In the genomic region with DNA sequence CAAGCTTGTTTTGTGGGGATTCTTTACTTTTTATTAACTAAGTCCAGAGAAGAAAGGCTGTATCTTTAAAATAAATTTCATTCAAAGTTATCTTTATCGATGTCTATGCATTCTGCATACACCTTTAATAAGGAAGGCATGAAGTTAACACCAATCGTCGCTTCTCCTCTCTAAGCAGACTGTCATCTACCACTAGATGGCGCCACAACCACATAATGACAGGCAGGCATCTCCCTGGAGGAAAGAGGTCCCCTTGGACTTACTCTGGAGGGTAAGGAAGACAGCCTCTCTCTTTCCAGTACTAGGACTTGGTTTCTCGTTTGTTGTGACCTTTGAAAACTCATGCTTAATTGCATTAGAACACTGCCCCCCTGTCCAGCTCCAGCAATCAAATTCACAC, we compare ENCODE assay signal across 9 mouse cellular contexts. TPM values are rescaled to one million over a fixed set of nuclear protein-coding genes. Genes with fewer than 3 reads are reported as not detected.
DNase-seq lines count a peak whose midpoint lies in the region; ATAC-seq and TF ChIP-seq lines count a peak whose summit lies in the region.
"Had no signal": no experiment of that assay in that cellular context is flagged by ENCODE, and none has a peak within 500 bp of the region (broad histone marks: within the 10 kb centered on the region; RNA-seq: fewer than 3 reads in every experiment).

No protein-coding gene starts in this region.

- TF ChIP-seq CTCF in cortical plate, adult 2 months (IDR thresholded peaks at IDR 0.05; ENCODE audit: extremely low read depth, insufficient read depth, low read length): peak; percentile 89
- TF ChIP-seq CTCF in small intestine, adult 2 months (IDR thresholded peaks at IDR 0.05; ENCODE audit: extremely low read depth, insufficient read length, insufficient replicate concordance, low read depth, low read length): peak; percentile 51; the same call in 1 of the 2 replicates

- TF ChIP-seq POLR2A in cortical plate, adult 2 months (IDR thresholded peaks at IDR 0.05; ENCODE audit: extremely low read depth, insufficient read depth, low read length): no peak
- TF ChIP-seq POLR2A in small intestine, adult 2 months (IDR thresholded peaks at IDR 0.05; ENCODE audit: low read depth, low read length): no peak

- H3K4me3 ChIP-seq in cortical plate, adult 2 months (ENCODE audit: insufficient read depth, low read length): no peak overlapping the region
- no peak overlapping the region for H3K4me3 ChIP-seq in small intestine, adult 2 months (ENCODE audit: low read depth, low read length)
- H3K4me3 ChIP-seq: lung, embryonic 15.5 days had no signal

- H3K27me3 ChIP-seq in small intestine, adult 2 months (ENCODE audit: control insufficient read depth, insufficient read depth, low read length): no peaks in the 10 kb centered on the region

- no peaks in the 10 kb centered on the region for H3K4me1 ChIP-seq in cortical plate, adult 2 months (ENCODE audit: control insufficient read depth, insufficient read depth, low read length)
- no peaks in the 10 kb centered on the region for H3K4me1 ChIP-seq in small intestine, adult 2 months (ENCODE audit: control insufficient read depth, insufficient read depth, insufficient read length, low read length)
- H3K4me1 ChIP-seq: lung, embryonic 15.5 days had no signal

- no peak overlapping the region for H3K27ac ChIP-seq in cortical plate, adult 2 months (ENCODE audit: insufficient read depth, low read length)
- no peak overlapping the region for H3K27ac ChIP-seq in small intestine, adult 2 months (ENCODE audit: insufficient read depth, low read depth, low read length)
- H3K27ac ChIP-seq: lung, embryonic 15.5 days had no signal

- peak; percentile 38 for DNase-seq in cerebellum, adult 11 months
- DNase-seq in ZHBTc4 (ENCODE audit: low read depth, low spot score): peak; percentile 85
- peak; percentile 60 for DNase-seq in heart, adult 8-10 months (ENCODE audit: low spot score)
- DNase-seq in layer of hippocampus, adult 8-10 months (ENCODE audit: low spot score in 2 of 2): peak; percentile 53 to 80
- DNase-seq in lung, postnatal 14 days: peak; percentile 84

- H3K36me3 ChIP-seq in small intestine, adult 2 months (ENCODE audit: control insufficient read depth, insufficient read depth, low read length): no peaks in the 10 kb centered on the region
- H3K36me3 ChIP-seq: lung, embryonic 15.5 days had no signal

- 6% methylated on average over 5 of the region's 5 CpGs for WGBS in small intestine, adult 2 months

- no peak for ATAC-seq in cerebellum, adult (ENCODE audit: insufficient number of reproducible peaks, low FRiP score, low TSS enrichment)

RNA-seq across cellular contexts. Expression of a gene that starts 6.7 kb away (rescaled TPM):
- not detected in 2 replicates for polyA plus RNA-seq in cortical plate, adult 2 months (2012; rRNA removed)
- not detected for total RNA-seq in heart, adult 8-10 months (2022)
- not detected for total RNA-seq in layer of hippocampus, adult 8-10 months (2022)
- polyA plus RNA-seq in small intestine, adult 2 months (2012; rRNA removed): not detected in 2 replicates
- polyA plus RNA-seq: lung, embryonic 15.5 days had no signal
